Mouse (Mus musculus): ENCODE measurements around the gene Spata7. TPM values are rescaled to one million over a fixed set of nuclear protein-coding genes. Genes with fewer than 3 reads are reported as not detected.

Spata7 gene
- polyA plus RNA-seq, 1 experiment from 2014 or later: 10.2 TPM

DNA sequence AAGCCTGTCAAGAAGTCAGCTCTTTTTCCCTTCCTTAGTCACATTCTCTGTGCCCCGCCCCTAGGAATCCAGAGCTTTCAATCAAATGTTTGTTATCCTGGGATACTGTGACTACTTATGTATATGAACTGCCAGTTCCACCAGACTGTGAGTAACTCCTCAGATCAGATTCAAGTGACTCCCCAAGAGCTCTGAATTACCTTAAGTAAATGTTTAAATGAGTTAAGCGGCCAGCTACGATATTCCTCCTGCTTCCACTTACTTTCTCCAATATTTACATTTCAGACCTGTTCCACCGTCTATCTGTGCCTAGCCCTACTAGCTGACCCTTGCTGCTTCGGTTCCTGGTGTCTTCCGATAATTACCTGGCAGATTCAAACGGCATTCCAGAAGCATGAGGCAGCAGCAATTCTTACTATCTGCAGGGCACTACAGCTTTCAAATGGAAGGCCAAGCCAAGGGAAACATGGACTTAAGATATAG lies 85.7 kb downstream of the Spata7 start:
- no peaks in the 10 kb centered on the region for H3K36me3 ChIP-seq (ENCODE audit: control insufficient read depth, insufficient read depth, low read length)
- WGBS: 20% methylated on average over 7 of the region's 7 CpGs
- H3K4me2 ChIP-seq (ENCODE audit: low read depth, low read length): peak overlapping the region; percentile 24; the same call in 1 of the 2 replicates
- no peak overlapping the region for H3K4me3 ChIP-seq (replicated peaks; ENCODE audit: low read length)
- H3K27ac ChIP-seq (ENCODE audit: low read length): peak overlapping the region; percentile 33; the same call in 1 of the 2 replicates
- H3K4me1 ChIP-seq (ENCODE audit: control insufficient read depth, insufficient read depth, low read length): peaks cover 17% of the 10 kb centered on the region
- H3K27me3 ChIP-seq (ENCODE audit: control insufficient read depth, insufficient read depth, low read length): no peaks in the 10 kb centered on the region
- no peak overlapping the region for H3K9ac ChIP-seq (ENCODE audit: low read length)
- no peaks in the 10 kb centered on the region for H3K9me3 ChIP-seq (replicated peaks; ENCODE audit: control insufficient read depth, low read length)
- ATAC-seq (ENCODE audit: insufficient read depth, low FRiP score): peak; percentile 84; the same call in 1 of the 2 replicates

- H3K9me3 ChIP-seq (replicated peaks; ENCODE audit: control insufficient read depth, low read length): no peaks in the 10 kb centered on the region
- no peak for ATAC-seq (ENCODE audit: insufficient read depth, low FRiP score)
- H3K9ac ChIP-seq (ENCODE audit: low read length): no peak overlapping the region
- no peak overlapping the region for H3K4me2 ChIP-seq (ENCODE audit: low read depth, low read length)
- 36% methylated on average over 11 of the region's 11 CpGs for WGBS
- no peak overlapping the region for H3K4me3 ChIP-seq (replicated peaks; ENCODE audit: low read length)
- H3K27me3 ChIP-seq (ENCODE audit: control insufficient read depth, insufficient read depth, low read length): no peaks in the 10 kb centered on the region
- H3K27ac ChIP-seq (ENCODE audit: low read length): no peak overlapping the region
- no peaks in the 10 kb centered on the region for H3K36me3 ChIP-seq (ENCODE audit: control insufficient read depth, insufficient read depth, low read length)
- peaks cover 17% of the 10 kb centered on the region for H3K4me1 ChIP-seq (ENCODE audit: control insufficient read depth, insufficient read depth, low read length)
Observed at GRCm38 (mm10) chr12:98714757-98715156, 86.8 kb downstream of the Spata7 start.

- Histone ChIP-seq H3K27me3 (ENCODE audit: control insufficient read depth, insufficient read depth, low read length) (no peaks in the 10 kb centered on the region), H3K9me3 (replicated peaks; ENCODE audit: control insufficient read depth, low read length) (no peaks in the 10 kb centered on the region), H3K4me1 (ENCODE audit: control insufficient read depth, insufficient read depth, low read length) (peaks cover 24% of the 10 kb centered on the region), H3K4me3 (replicated peaks; ENCODE audit: low read length) (no peak overlapping the region), H3K4me2 (ENCODE audit: low read depth, low read length) (no peak overlapping the region), H3K27ac (ENCODE audit: low read length) (no peak overlapping the region), H3K36me3 (ENCODE audit: control insufficient read depth, insufficient read depth, low read length) (no peaks in the 10 kb centered on the region), H3K9ac (ENCODE audit: low read length) (no peak overlapping the region)
- WGBS: 72% methylated on average over 2 of the region's 2 CpGs
- ATAC-seq (ENCODE audit: insufficient read depth, low FRiP score): no peak
Observed at GRCm38 (mm10) chr12:98716142-98716541, 88.2 kb downstream of the Spata7 start.

Other genes starting within 250 kb of the Spata7 start
- gene Kcnk10, start 49.8 kb upstream of the Spata7 start, polyA plus RNA-seq (2015; fragmentation: Nextera tagmentation; extraction: Ambion mirVana): 0.79 and 1.6 TPM in 2 replicates
- 7.6 and 9.0 TPM in 2 replicates for gene Ptpn21, start 109.2 kb downstream of the Spata7 start, polyA plus RNA-seq (2015; fragmentation: Nextera tagmentation; extraction: Ambion mirVana)
- gene Zc3h14, start 118.8 kb downstream of the Spata7 start, polyA plus RNA-seq (2015; fragmentation: Nextera tagmentation; extraction: Ambion mirVana): 89.8 and 97.5 TPM in 2 replicates